Mouse (Mus musculus): Measurements from ENCODE around the gene Jam3. TPM values are rescaled to one million over a fixed set of nuclear protein-coding genes. Genes with fewer than 3 reads are reported as not detected.

Jam3 gene
- polyA plus RNA-seq, 1 experiment from 2014 or later = 1.5 TPM

- DNase-seq (no peak), ATAC-seq (no peak)
- Histone ChIP-seq H3K27ac (ENCODE audit: low read depth) (no peak overlapping the region), H3K27me3 (ENCODE audit: insufficient read depth, low read length) (no peaks in the 10 kb centered on the region; the same call in 1 of the 2 replicates), H3K9me3 (ENCODE audit: low read length) (no peaks in the 10 kb centered on the region), H3K36me3 (replicated peaks; ENCODE audit: insufficient read depth, low read length) (no peaks in the 10 kb centered on the region), H3K4me3 (ENCODE audit: low read depth, low read length) (no peak overlapping the region), H3K4me1 (ENCODE audit: insufficient read depth) (no peaks in the 10 kb centered on the region), H3K9ac (replicated peaks) (no peak overlapping the region), H3K4me2 (ENCODE audit: low read depth, low read length) (no peak overlapping the region)
- TF ChIP-seq CTCF (IDR thresholded peaks at IDR 0.05; ENCODE audit: low read depth) (no peak), EP300 (IDR thresholded peaks at IDR 0.05; ENCODE audit: low read depth) (no peak)
- whole genome bisulfite sequencing (ENCODE audit: insufficient replicate concordance) = 32% methylated on average over 10 of the region's 10 CpGs
Observed at GRCm38 (mm10) chr9:27192761-27193591, 37.8 kb upstream of the Jam3 start.

- peak; percentile 35; the same call in 1 of the 2 replicates for ATAC-seq
- H3K27ac ChIP-seq (ENCODE audit: low read depth) = no peak overlapping the region
- 8% methylated on average over 14 of the region's 14 CpGs for WGBS (ENCODE audit: insufficient replicate concordance)
- H3K4me2 ChIP-seq (ENCODE audit: low read depth, low read length) = peak overlapping the region; percentile 55
- 0 out of 2 replicates have a peak overlapping the region, but pooled peaks have one; percentile 17 for H3K4me3 ChIP-seq (ENCODE audit: low read depth, low read length)
- TF ChIP-seq CTCF (IDR thresholded peaks at IDR 0.05; ENCODE audit: low read depth) = no peak
- TF ChIP-seq EP300 (IDR thresholded peaks at IDR 0.05; ENCODE audit: low read depth) = no peak
- H3K4me1 ChIP-seq (ENCODE audit: insufficient read depth) = no peaks in the 10 kb centered on the region
- no peaks in the 10 kb centered on the region; the same call in 1 of the 2 replicates for H3K27me3 ChIP-seq (ENCODE audit: insufficient read depth, low read length)
- H3K36me3 ChIP-seq (replicated peaks; ENCODE audit: insufficient read depth, low read length) = no peaks in the 10 kb centered on the region
- no peak overlapping the region for H3K9ac ChIP-seq (replicated peaks)
- peak; percentile 39 for DNase-seq
- H3K9me3 ChIP-seq (ENCODE audit: low read length) = no peaks in the 10 kb centered on the region
Observed at GRCm38 (mm10) chr9:27192001-27192760, 37.0 kb upstream of the Jam3 start.

- no peaks in the 10 kb centered on the region for H3K9me3 ChIP-seq (ENCODE audit: low read length)
- no peak overlapping the region for H3K9ac ChIP-seq (replicated peaks)
- TF ChIP-seq CTCF (IDR thresholded peaks at IDR 0.05; ENCODE audit: low read depth) (no peak), EP300 (IDR thresholded peaks at IDR 0.05; ENCODE audit: low read depth) (no peak)
- no peak overlapping the region for H3K27ac ChIP-seq (ENCODE audit: low read depth)
- 18% methylated on average over 7 of the region's 7 CpGs for WGBS (ENCODE audit: insufficient replicate concordance)
- H3K36me3 ChIP-seq (replicated peaks; ENCODE audit: insufficient read depth, low read length) = no peaks in the 10 kb centered on the region
- no peak for DNase-seq
- no peaks in the 10 kb centered on the region for H3K4me1 ChIP-seq (ENCODE audit: insufficient read depth)
- no peaks in the 10 kb centered on the region; the same call in 1 of the 2 replicates for H3K27me3 ChIP-seq (ENCODE audit: insufficient read depth, low read length)
- ATAC-seq = no peak
- H3K4me3 ChIP-seq (ENCODE audit: low read depth, low read length) = 0 out of 2 replicates have a peak overlapping the region, but pooled peaks have one; percentile 17
- H3K4me2 ChIP-seq (ENCODE audit: low read depth, low read length) = peak overlapping the region; percentile 55
Observed at GRCm38 (mm10) chr9:27191501-27191981, 36.3 kb upstream of the Jam3 start.

- TF ChIP-seq EP300 (IDR thresholded peaks at IDR 0.05; ENCODE audit: low read depth) (no peak), CTCF (IDR thresholded peaks at IDR 0.05; ENCODE audit: low read depth) (no peak)
- no peak overlapping the region for H3K4me2 ChIP-seq (ENCODE audit: low read depth, low read length)
- H3K4me1 ChIP-seq (ENCODE audit: insufficient read depth) = no peaks in the 10 kb centered on the region
- no peak overlapping the region for H3K27ac ChIP-seq (ENCODE audit: low read depth)
- 74% methylated on average over 8 of the region's 8 CpGs for WGBS (ENCODE audit: insufficient replicate concordance)
- ATAC-seq = no peak
- no peak for DNase-seq
- no peak overlapping the region for H3K9ac ChIP-seq (replicated peaks)
- H3K36me3 ChIP-seq (replicated peaks; ENCODE audit: insufficient read depth, low read length) = no peaks in the 10 kb centered on the region
- no peaks in the 10 kb centered on the region; the same call in 1 of the 2 replicates for H3K27me3 ChIP-seq (ENCODE audit: insufficient read depth, low read length)
- H3K4me3 ChIP-seq (ENCODE audit: low read depth, low read length) = no peak overlapping the region
- no peaks in the 10 kb centered on the region for H3K9me3 ChIP-seq (ENCODE audit: low read length)
Observed at GRCm38 (mm10) chr9:27190461-27190860, 35.2 kb upstream of the Jam3 start.

DNA sequence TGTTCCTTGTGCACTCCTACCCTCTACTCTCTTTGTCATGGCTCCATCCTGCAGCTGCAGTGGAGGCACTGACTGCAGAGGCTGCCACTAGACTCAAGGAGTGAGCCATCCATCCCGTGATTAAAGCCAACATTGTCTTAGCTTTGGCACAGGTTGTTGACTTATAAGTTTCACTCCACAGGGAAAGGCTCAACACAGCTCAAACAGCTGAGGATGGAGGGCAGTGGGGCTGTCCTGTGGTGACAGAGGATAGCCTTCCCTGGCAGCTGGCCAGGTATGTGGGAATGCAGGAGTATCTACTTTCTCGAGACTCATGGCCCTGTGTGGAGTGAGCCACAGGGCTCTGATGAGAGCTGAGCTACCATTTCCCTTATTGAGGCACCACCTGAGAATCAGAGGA is 34.1 kb upstream of the Jam3 start:
- Histone ChIP-seq H3K9ac (replicated peaks) (no peak overlapping the region), H3K9me3 (ENCODE audit: low read length) (no peaks in the 10 kb centered on the region), H3K27ac (ENCODE audit: low read depth) (no peak overlapping the region), H3K4me1 (ENCODE audit: insufficient read depth) (no peaks in the 10 kb centered on the region), H3K36me3 (replicated peaks; ENCODE audit: insufficient read depth, low read length) (no peaks in the 10 kb centered on the region), H3K4me2 (ENCODE audit: low read depth, low read length) (no peak overlapping the region), H3K27me3 (ENCODE audit: insufficient read depth, low read length) (no peaks in the 10 kb centered on the region; the same call in 1 of the 2 replicates), H3K4me3 (ENCODE audit: low read depth, low read length) (no peak overlapping the region)
- TF ChIP-seq CTCF (IDR thresholded peaks at IDR 0.05; ENCODE audit: low read depth) (no peak), EP300 (IDR thresholded peaks at IDR 0.05; ENCODE audit: low read depth) (no peak)
- WGBS (ENCODE audit: insufficient replicate concordance) = 63% methylated on average over 2 of the region's 2 CpGs
- DNase-seq = no peak
- no peak for ATAC-seq
